Mouse (Mus musculus) layer of hippocampus, adult 6 months (tissue): ENCODE data around the gene Ptges2. TPM values are rescaled to one million over a fixed set of nuclear protein-coding genes. Genes with fewer than 3 reads are reported as not detected.

ENCODE experiments used
- long read RNA-seq, 2 experiments: library from polyadenylated mRNA; unstranded; transcript quantifications; one replicate each; pipeline ENCODE4 v2.0.0; 2019 to 2020
- polyA plus RNA-seq: library from polyadenylated mRNA; unstranded; fragments of <200 nt; fragmentation: Nextera tagmentation; gene quantifications from 2 replicates; pipeline ENCODE4 v1.2.3, GENCODE M21; 2021

Ptges2 gene
- 24.8 and 25.1 TPM in 2 replicates for polyA plus RNA-seq
- long read RNA-seq, experiment 1, full-length matches to known transcripts: 47 of 59 reads
- long read RNA-seq, experiment 1, partial matches to known transcripts: 3 of 59 reads
- long read RNA-seq, experiment 1, other reads (novel, unspliced or antisense): 9 of 59 reads
- long read RNA-seq, experiment 2, full-length matches to known transcripts: 185 of 214 reads
- long read RNA-seq, experiment 2, partial matches to known transcripts: 2 of 214 reads
- long read RNA-seq, experiment 2, other reads (novel, unspliced or antisense): 27 of 214 reads

GRCm38 (mm10) chr2:32395484-32395945, at the start of gene Ptges2:
Ptges2 (plus strand) TSS chr2:32395896.

GRCm38 (mm10) chr2:32352151-32353006, 43.3 kb upstream of the Ptges2 start, which contains the start of gene Ciz1:
Ciz1 (plus strand) TSS chr2:32352327.

GRCm38 (mm10) chr2:32353007-32353542, 42.6 kb upstream of the Ptges2 start, which contains the start of gene Dnm1:
Dnm1 (minus strand) TSS chr2:32353338.

GRCm38 (mm10) chr2:32381775-32382223, 13.9 kb upstream of the Ptges2 start, which contains the start of gene 1110008P14Rik:
1110008P14Rik (minus strand) TSS chr2:32381938.

GRCm38 (mm10) chr2:32387706-32388490, 7.8 kb upstream of the Ptges2 start, which contains the start of gene Lcn2:
Lcn2 (minus strand) TSS chr2:32388252.

GRCm38 (mm10) chr2:32449761-32450754, 54.4 kb downstream of the Ptges2 start, which contains the start of gene Naif1:
Naif1 (plus strand) TSS chr2:32450457.

GRCm38 (mm10) chr2:32450881-32451844, 55.5 kb downstream of the Ptges2 start, which contains the start of gene Slc25a25:
Slc25a25 (minus strand) TSS chr2:32451445.

Other genes with a start within 250 kb of the Ptges2 start
- gene Prrc2b, start 244.8 kb upstream of the Ptges2 start, polyA plus RNA-seq: 42.2 and 47.4 TPM in 2 replicates
- gene Pomt1, start 159.3 kb upstream of the Ptges2 start, polyA plus RNA-seq: 10.2 and 11.4 TPM in 2 replicates
- gene Uck1, start 135.7 kb upstream of the Ptges2 start, polyA plus RNA-seq: 33.5 and 35.6 TPM in 2 replicates
- 17.8 and 22.2 TPM in 2 replicates for gene Golga2, start 108.5 kb upstream of the Ptges2 start, polyA plus RNA-seq
- gene Swi5, start 107.8 kb upstream of the Ptges2 start, polyA plus RNA-seq: 131 and 165 TPM in 2 replicates
- gene Ciz1, start 43.6 kb upstream of the Ptges2 start, polyA plus RNA-seq: 19.9 and 28.4 TPM in 2 replicates
- 198 and 300 TPM in 2 replicates for gene Dnm1, start 42.6 kb upstream of the Ptges2 start, polyA plus RNA-seq
- 559 and 640 TPM in 2 replicates for gene 1110008P14Rik, start 14.0 kb upstream of the Ptges2 start, polyA plus RNA-seq
- 0.21 and 0.65 TPM in 2 replicates for gene Lcn2, start 7.6 kb upstream of the Ptges2 start, polyA plus RNA-seq
- 2.0 and 3.3 TPM in 2 replicates for gene Naif1, start 54.6 kb downstream of the Ptges2 start, polyA plus RNA-seq
- 27.1 and 32.0 TPM in 2 replicates for gene Slc25a25, start 55.5 kb downstream of the Ptges2 start, polyA plus RNA-seq
- 24.3 and 34.4 TPM in 2 replicates for gene Fam102a, start 139.4 kb downstream of the Ptges2 start, polyA plus RNA-seq
- 150 and 152 TPM in 2 replicates for gene Dpm2, start 175.0 kb downstream of the Ptges2 start, polyA plus RNA-seq
- 0.95 and 1.2 TPM in 2 replicates for gene Pip5kl1, start 178.9 kb downstream of the Ptges2 start, polyA plus RNA-seq
- gene 9430097D07Rik, start 179.8 kb downstream of the Ptges2 start, polyA plus RNA-seq: 0.25 and 0.26 TPM in 2 replicates
- 36.2 and 41.8 TPM in 2 replicates for gene St6galnac4, start 191.2 kb downstream of the Ptges2 start, polyA plus RNA-seq
- gene St6galnac6, start 203.8 kb downstream of the Ptges2 start, polyA plus RNA-seq: 10.3 and 11.1 TPM in 2 replicates
- gene Ak1, start 225.9 kb downstream of the Ptges2 start, polyA plus RNA-seq: 96.4 and 102 TPM in 2 replicates